Mouse (Mus musculus) midbrain, embryonic 15.5 days (tissue): ENCODE results near the gene Ffar2. TPM values are rescaled to one million over a fixed set of nuclear protein-coding genes. Genes with fewer than 3 reads are reported as not detected.

ENCODE experiments used
- ATAC-seq: fragments of 200-750 bp; cut with Nextera tagmentation; replicated peaks from 2 replicates; pipeline ENCODE4 v1.8.0; 2017; ENCODE audit warnings: moderate TSS enrichment
- H3K27ac ChIP-seq: fragments of 300-500 bp; sonication (generic); 2 replicates; pipeline ENCODE4 v1.5.1; 2015; ENCODE audit warnings: mild to moderate bottlenecking, inconsistent platforms
- H3K27me3 ChIP-seq: fragments of 300-500 bp; sonication (generic); replicated peaks from 2 replicates; pipeline ENCODE4 v1.6.1; 2015; ENCODE audit warnings: inconsistent platforms
- H3K36me3 ChIP-seq: fragments of 300-500 bp; sonication (generic); replicated peaks from 2 replicates; pipeline ENCODE4 v1.6.1; 2015; ENCODE audit warnings: inconsistent platforms
- H3K4me1 ChIP-seq: fragments of 300-500 bp; sonication (generic); 2 replicates; pipeline ENCODE4 v1.6.1; 2015; ENCODE audit warnings: inconsistent platforms
- H3K4me2 ChIP-seq: fragments of 300-500 bp; sonication (generic); 2 replicates; pipeline ENCODE4 v1.6.1; 2015; ENCODE audit warnings: inconsistent platforms, mild to moderate bottlenecking, moderate library complexity
- H3K4me3 ChIP-seq: fragments of 300-500 bp; sonication (generic); 2 replicates; pipeline ENCODE4 v1.5.1; 2015; ENCODE audit warnings: mild to moderate bottlenecking, inconsistent platforms
- H3K9ac ChIP-seq: fragments of 300-500 bp; sonication (generic); 2 replicates; pipeline ENCODE4 v1.6.1; 2015; ENCODE audit warnings: mild to moderate bottlenecking, inconsistent platforms
- H3K9me3 ChIP-seq: fragments of 300-500 bp; sonication (generic); 2 replicates; pipeline ENCODE4 v1.6.1; 2016; ENCODE audit warnings: inconsistent platforms
- WGBS: fragments of 180-500 bp; shearing (Covaris S2); methylation state at CpG from one replicate; pipeline ENCODE4 v1.1.7; 2015; ENCODE audit warnings: mixed read lengths; 5-methylcytosine and 5-hydroxymethylcytosine counted together
- polyA plus RNA-seq: library from polyadenylated mRNA; unstranded; fragments of >200 nt; fragmentation: Nextera tagmentation; extraction: Ambion mirVana; gene quantifications from 2 replicates; pipeline ENCODE4 v1.2.1, GENCODE M21; 2015

The Ffar2 gene
- not detected in 2 replicates for polyA plus RNA-seq

GRCm38 (mm10) chr7:30823675-30824074 is at the start of gene Ffar2:
Gene Ffar2, minus strand, starts transcription at chr7:30823775.
- H3K4me1 ChIP-seq = no peaks in the 10 kb centered on the region
- H3K9me3 ChIP-seq = no peaks in the 10 kb centered on the region
- no peaks in the 10 kb centered on the region for H3K27me3 ChIP-seq
- no peak within 1 kb of the TSS for H3K4me2 ChIP-seq
- no peak for ATAC-seq
- H3K27ac ChIP-seq = no peak within 1 kb of the TSS
- no peaks in the 10 kb centered on the region for H3K36me3 ChIP-seq
- no peak within 1 kb of the TSS for H3K4me3 ChIP-seq
- 91% methylated on average over 18 of the region's 18 CpGs for WGBS
- no peak within 1 kb of the TSS for H3K9ac ChIP-seq

GRCm38 (mm10) chr7:30873083-30873482 is 49.5 kb upstream of the Ffar2 start:
- WGBS = 19% methylated on average over 15 of the region's 15 CpGs
- ATAC-seq = no peak
- H3K4me3 ChIP-seq = no peak overlapping the region
- no peaks in the 10 kb centered on the region for H3K27me3 ChIP-seq
- H3K27ac ChIP-seq = no peak overlapping the region
- H3K4me1 ChIP-seq = no peaks in the 10 kb centered on the region
- H3K36me3 ChIP-seq = no peaks in the 10 kb centered on the region
- no peaks in the 10 kb centered on the region for H3K9me3 ChIP-seq
- H3K9ac ChIP-seq = no peak overlapping the region
- H3K4me2 ChIP-seq = peak overlapping the region; percentile 11; the same call in 1 of the 2 replicates

DNA sequence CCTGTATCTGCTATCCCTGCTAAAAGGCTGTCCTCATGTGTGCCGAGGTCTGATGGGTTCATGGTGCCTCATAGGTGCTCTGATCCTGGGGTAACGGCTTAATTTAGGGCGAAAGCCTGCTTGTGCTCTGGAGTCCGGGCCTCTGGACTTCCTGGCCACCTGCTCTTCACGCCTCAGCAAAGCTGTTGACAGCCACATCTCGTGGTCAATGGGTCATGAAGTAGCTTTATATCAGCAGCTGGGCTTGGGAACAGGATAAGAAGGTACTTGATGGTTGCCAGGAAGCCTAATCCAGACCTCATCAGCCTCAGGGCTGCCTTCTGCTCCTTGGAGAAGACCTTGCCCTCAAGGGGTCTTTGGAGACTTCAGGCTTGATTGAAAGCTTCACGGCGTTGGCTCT is 39.8 kb upstream of the Ffar2 start:
- H3K4me3 ChIP-seq = no peak overlapping the region
- 66% methylated on average over 8 of the region's 8 CpGs for WGBS
- no peaks in the 10 kb centered on the region for H3K9me3 ChIP-seq
- no peaks in the 10 kb centered on the region for H3K4me1 ChIP-seq
- H3K9ac ChIP-seq = no peak overlapping the region
- H3K27ac ChIP-seq = no peak overlapping the region
- ATAC-seq = no peak
- no peak overlapping the region for H3K4me2 ChIP-seq
- H3K27me3 ChIP-seq = no peaks in the 10 kb centered on the region
- H3K36me3 ChIP-seq = no peaks in the 10 kb centered on the region

GRCm38 (mm10) chr7:30861464-30861863 is 37.9 kb upstream of the Ffar2 start, which contains the start of gene Ffar1:
Gene Ffar1, minus strand, starts transcription at chr7:30861564.
- Histone ChIP-seq H3K27me3 (no peaks in the 10 kb centered on the region), H3K4me2 (no peak within 1 kb of the TSS), H3K4me3 (no peak within 1 kb of the TSS), H3K36me3 (no peaks in the 10 kb centered on the region), H3K9ac (no peak within 1 kb of the TSS), H3K9me3 (no peaks in the 10 kb centered on the region), H3K4me1 (no peaks in the 10 kb centered on the region), H3K27ac (no peak within 1 kb of the TSS)
- 88% methylated on average over 12 of the region's 12 CpGs for WGBS
- ATAC-seq = no peak

- Histone ChIP-seq H3K27me3 (no peaks in the 10 kb centered on the region), H3K9ac (peak overlapping the region; percentile 6; the same call in 1 of the 2 replicates), H3K9me3 (no peaks in the 10 kb centered on the region), H3K4me3 (peak overlapping the region; percentile 30), H3K4me1 (no peaks in the 10 kb centered on the region), H3K36me3 (no peaks in the 10 kb centered on the region), H3K4me2 (peak overlapping the region; percentile 52), H3K27ac (no peak overlapping the region)
- 8% methylated on average over 15 of the region's 16 CpGs for WGBS
- peak; percentile 72 for ATAC-seq
Observed at GRCm38 (mm10) chr7:30859635-30860402, 36.2 kb upstream of the Ffar2 start.

DNA sequence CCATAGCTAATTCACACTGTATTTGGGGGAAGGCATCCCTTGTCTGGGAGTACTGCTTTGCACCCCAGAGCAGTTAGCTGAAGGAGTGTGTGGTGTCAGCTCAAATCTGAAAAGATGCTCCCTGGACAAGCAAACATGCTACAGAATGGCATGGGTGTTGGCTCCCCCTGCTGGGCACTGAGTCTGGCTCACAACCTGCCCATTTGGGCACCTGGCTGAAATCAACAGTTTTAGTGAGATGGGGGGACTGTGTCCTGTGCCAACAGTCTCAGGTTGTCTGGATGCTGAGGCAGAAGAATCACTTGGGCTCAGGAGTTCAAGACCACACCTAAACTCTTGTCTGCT is 35.7 kb upstream of the Ffar2 start:
- H3K36me3 ChIP-seq = no peaks in the 10 kb centered on the region
- no peak overlapping the region for H3K9ac ChIP-seq
- H3K27ac ChIP-seq = no peak overlapping the region
- H3K4me2 ChIP-seq = peak overlapping the region; percentile 52; the same call in 1 of the 2 replicates
- H3K4me1 ChIP-seq = no peaks in the 10 kb centered on the region
- ATAC-seq = peak; percentile 73
- H3K9me3 ChIP-seq = no peaks in the 10 kb centered on the region
- H3K27me3 ChIP-seq = no peaks in the 10 kb centered on the region
- no peak overlapping the region; the same call in 1 of the 2 replicates for H3K4me3 ChIP-seq

DNA sequence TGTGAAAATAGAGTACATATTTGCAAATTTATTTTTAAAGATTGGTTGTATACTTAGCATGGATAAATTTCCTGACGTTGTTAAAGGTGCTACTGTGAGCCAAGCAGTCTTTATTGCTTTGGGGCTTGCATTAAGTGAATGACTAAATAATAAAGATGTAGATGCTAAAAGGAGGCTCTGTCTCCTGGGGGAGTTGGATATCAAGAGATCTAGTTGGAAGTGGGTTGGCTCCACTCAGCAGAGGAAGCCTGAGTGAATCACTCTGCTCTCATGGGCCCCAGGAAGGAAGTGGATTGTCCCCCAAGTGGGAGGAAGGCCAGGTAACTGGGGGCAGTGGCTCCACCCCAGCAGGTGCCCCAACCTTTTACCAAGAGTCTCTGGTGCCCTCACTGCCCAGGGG is 34.2 kb upstream of the Ffar2 start:
- Histone ChIP-seq H3K36me3 (no peaks in the 10 kb centered on the region), H3K27ac (no peak overlapping the region), H3K4me1 (no peaks in the 10 kb centered on the region), H3K27me3 (no peaks in the 10 kb centered on the region), H3K9me3 (no peaks in the 10 kb centered on the region), H3K4me2 (no peak overlapping the region), H3K9ac (no peak overlapping the region), H3K4me3 (no peak overlapping the region)
- no peak for ATAC-seq
- WGBS = 79% methylated on average over 1 of the region's 1 CpGs

DNA sequence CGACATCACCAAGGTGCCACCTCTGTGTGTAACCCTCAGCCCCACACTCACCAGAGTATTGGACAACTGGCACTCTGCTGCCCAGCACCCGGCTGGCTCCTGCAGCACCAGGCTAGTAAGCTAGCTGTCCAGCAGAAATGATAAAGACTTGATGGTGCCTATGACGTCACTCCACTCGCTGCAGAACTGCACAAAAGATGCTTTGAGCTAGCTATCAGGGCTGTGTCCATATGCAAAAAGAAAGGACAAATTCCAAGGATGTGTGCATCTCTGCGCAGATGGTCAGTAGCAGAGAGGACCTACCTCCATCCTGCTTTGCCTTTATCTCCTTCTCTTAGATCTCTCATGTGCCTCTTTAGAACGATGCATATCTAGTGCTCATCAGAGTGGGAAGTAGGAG is 32.5 kb upstream of the Ffar2 start, which contains the start of gene Ffar3:
Ffar3 (minus strand) TSS at position 101 of the 400 bp plus-strand sequence.
- no peak within 1 kb of the TSS for H3K9ac ChIP-seq
- ATAC-seq = no peak
- no peaks in the 10 kb centered on the region for H3K36me3 ChIP-seq
- H3K27ac ChIP-seq = no peak within 1 kb of the TSS
- no peak within 1 kb of the TSS for H3K4me3 ChIP-seq
- H3K4me2 ChIP-seq = no peak within 1 kb of the TSS
- H3K9me3 ChIP-seq = no peaks in the 10 kb centered on the region
- 85% methylated on average over 6 of the region's 6 CpGs for WGBS
- no peaks in the 10 kb centered on the region for H3K4me1 ChIP-seq
- H3K27me3 ChIP-seq = no peaks in the 10 kb centered on the region

DNA sequence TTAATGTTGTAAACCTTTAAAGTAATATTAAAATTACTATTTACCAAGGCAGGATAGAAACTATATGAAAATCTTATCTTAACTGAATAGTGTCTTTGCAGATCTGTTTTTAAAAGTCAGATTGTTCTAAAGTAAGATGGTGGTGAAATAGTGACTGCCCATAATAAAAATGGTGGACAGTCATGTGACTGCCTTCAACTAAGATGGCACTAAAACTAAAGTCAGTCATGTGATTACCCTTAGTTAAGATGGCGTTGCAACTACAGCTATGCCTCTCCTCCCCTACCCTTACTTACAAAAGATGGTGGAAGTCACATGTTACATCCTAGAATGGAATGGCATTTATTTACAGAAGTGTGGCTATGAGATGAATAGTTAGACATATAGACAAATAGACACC is 27.8 kb upstream of the Ffar2 start:
- Histone ChIP-seq H3K36me3 (no peaks in the 10 kb centered on the region), H3K4me1 (no peaks in the 10 kb centered on the region), H3K9me3 (no peaks in the 10 kb centered on the region), H3K27ac (no peak overlapping the region), H3K4me2 (no peak overlapping the region), H3K9ac (no peak overlapping the region), H3K4me3 (no peak overlapping the region), H3K27me3 (no peaks in the 10 kb centered on the region)
- 94% methylated on average over 1 of the region's 1 CpGs for WGBS
- ATAC-seq = no peak

DNA sequence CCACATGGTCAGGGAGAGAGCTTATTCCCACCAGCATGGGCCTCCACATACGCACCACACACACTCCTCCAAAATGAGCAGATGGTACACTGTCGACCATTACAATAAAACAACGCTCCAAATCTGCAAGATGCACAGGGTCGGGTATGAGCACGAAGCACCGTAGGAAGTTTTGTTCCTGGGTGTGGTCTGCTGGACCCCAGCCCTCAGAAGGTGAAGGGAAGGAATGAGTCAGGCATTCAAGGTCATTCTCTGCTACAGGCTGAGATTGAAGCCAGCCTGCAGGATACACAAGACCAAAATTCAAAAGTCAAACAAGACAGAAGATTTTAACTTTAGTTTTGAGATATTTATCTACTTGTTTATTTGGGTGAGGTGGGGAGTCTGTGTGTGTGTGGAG is 24.4 kb upstream of the Ffar2 start:
- Histone ChIP-seq H3K4me2 (no peak overlapping the region), H3K27me3 (no peaks in the 10 kb centered on the region), H3K4me1 (peaks cover 10% of the 10 kb centered on the region), H3K9me3 (no peaks in the 10 kb centered on the region), H3K9ac (no peak overlapping the region), H3K4me3 (no peak overlapping the region), H3K36me3 (no peaks in the 10 kb centered on the region), H3K27ac (no peak overlapping the region)
- 72% methylated on average over 6 of the region's 6 CpGs for WGBS
- no peak for ATAC-seq

DNA sequence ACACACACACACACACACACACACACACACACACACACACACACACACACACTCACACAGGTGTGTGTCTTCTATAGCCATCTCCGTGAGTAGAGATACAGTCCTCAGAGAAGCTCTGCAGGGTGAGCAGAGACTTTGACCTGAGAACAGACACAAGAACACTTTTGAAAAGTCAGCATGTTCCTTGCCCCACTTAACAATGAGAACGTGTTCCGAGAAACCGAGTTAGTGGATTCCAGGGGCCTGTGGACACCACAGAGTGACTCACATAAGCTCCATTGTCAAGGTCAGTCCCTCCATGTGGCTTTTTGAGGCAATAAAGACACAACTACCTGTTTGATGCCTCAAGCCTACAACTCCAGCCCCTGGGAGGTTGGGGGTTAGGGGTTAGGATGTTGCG is 23.8 kb upstream of the Ffar2 start:
- Histone ChIP-seq H3K27me3 (no peaks in the 10 kb centered on the region), H3K27ac (no peak overlapping the region), H3K9ac (no peak overlapping the region), H3K4me3 (no peak overlapping the region), H3K4me1 (peaks cover 10% of the 10 kb centered on the region), H3K36me3 (no peaks in the 10 kb centered on the region), H3K9me3 (no peaks in the 10 kb centered on the region), H3K4me2 (no peak overlapping the region)
- WGBS = 79% methylated on average over 5 of the region's 5 CpGs
- no peak for ATAC-seq

- no peak overlapping the region for H3K27ac ChIP-seq
- no peaks in the 10 kb centered on the region for H3K9me3 ChIP-seq
- no peak overlapping the region for H3K4me2 ChIP-seq
- WGBS = 73% methylated on average over 2 of the region's 2 CpGs
- ATAC-seq = no peak
- no peaks in the 10 kb centered on the region for H3K27me3 ChIP-seq
- no peak overlapping the region for H3K9ac ChIP-seq
- no peaks in the 10 kb centered on the region for H3K36me3 ChIP-seq
- no peak overlapping the region for H3K4me3 ChIP-seq
- peaks cover 10% of the 10 kb centered on the region for H3K4me1 ChIP-seq
Observed at GRCm38 (mm10) chr7:30846505-30847053, 23.0 kb upstream of the Ffar2 start.
